Mouse (Mus musculus): ENCODE data around the gene Cdk15.

Gene Cdk15

GRCm38 (mm10) chr1:59256751-59257231 lies at the start of gene Cdk15:
Cdk15 (plus strand) TSS chr1:59256906.
- no peak for DNase-seq

GRCm38 (mm10) chr1:59208331-59208730 lies 48.4 kb upstream of the Cdk15 start:
- no peak for DNase-seq

GRCm38 (mm10) chr1:59211651-59212050 lies 45.1 kb upstream of the Cdk15 start:
- DNase-seq: no peak

GRCm38 (mm10) chr1:59212076-59212779 lies 44.5 kb upstream of the Cdk15 start:
- no peak for DNase-seq

- DNase-seq: no peak
Measured at GRCm38 (mm10) chr1:59212951-59213350, 43.8 kb upstream of the Cdk15 start.

GRCm38 (mm10) chr1:59215446-59215845 lies 41.3 kb upstream of the Cdk15 start:
- DNase-seq: no peak

GRCm38 (mm10) chr1:59220371-59220770 lies 36.3 kb upstream of the Cdk15 start:
- DNase-seq: no peak

- DNase-seq: no peak
Measured at GRCm38 (mm10) chr1:59221591-59221990, 35.1 kb upstream of the Cdk15 start.

- no peak for DNase-seq
Measured at GRCm38 (mm10) chr1:59222101-59222825, 34.4 kb upstream of the Cdk15 start.

GRCm38 (mm10) chr1:59228552-59228951 lies 28.2 kb upstream of the Cdk15 start:
- no peak for DNase-seq

GRCm38 (mm10) chr1:59229187-59229586 lies 27.5 kb upstream of the Cdk15 start:
- DNase-seq: no peak

GRCm38 (mm10) chr1:59236856-59237441 lies 19.8 kb upstream of the Cdk15 start, which contains the start of gene Als2:
Als2 (minus strand) TSS chr1:59237231.
- DNase-seq: peak; percentile 99

GRCm38 (mm10) chr1:59237614-59238211 lies 19.0 kb upstream of the Cdk15 start:
- peak; percentile 75 for DNase-seq

- DNase-seq: no peak
Measured at GRCm38 (mm10) chr1:59243770-59244169, 12.9 kb upstream of the Cdk15 start.

- peak; percentile 57 for DNase-seq
Measured at GRCm38 (mm10) chr1:59247602-59248001, 9.1 kb upstream of the Cdk15 start.

GRCm38 (mm10) chr1:59252762-59253161 lies 3.9 kb upstream of the Cdk15 start:
- DNase-seq: peak; percentile 34

- DNase-seq: no peak
Measured at GRCm38 (mm10) chr1:59253301-59253909, 3.3 kb upstream of the Cdk15 start.

- DNase-seq: no peak
Measured at GRCm38 (mm10) chr1:59257736-59258135, 1.0 kb downstream of the Cdk15 start.

- no peak for DNase-seq
Measured at GRCm38 (mm10) chr1:59268931-59269330, 12.2 kb downstream of the Cdk15 start.

GRCm38 (mm10) chr1:59269466-59269865 lies 12.8 kb downstream of the Cdk15 start:
- DNase-seq: no peak

GRCm38 (mm10) chr1:59269951-59270689 lies 13.4 kb downstream of the Cdk15 start:
- no peak for DNase-seq

- DNase-seq: no peak
Measured at GRCm38 (mm10) chr1:59272189-59272588, 15.5 kb downstream of the Cdk15 start.
